Mouse (Mus musculus) midbrain, embryonic 13.5 days (tissue): ENCODE results near the gene 1500011B03Rik. TPM values are rescaled to one million over a fixed set of nuclear protein-coding genes. Genes with fewer than 3 reads are reported as not detected.
A peak's percentile ranks its signal among the peaks of the same experiment; 100 is the strongest.
"Not testable (repeated sequence)": the region's sequence is repeated elsewhere in the genome, so short reads cannot be mapped to it uniquely, and the experiment has no call there.

Experiments
- ATAC-seq: fragments of 200-750 bp; cut with Nextera tagmentation; 2 replicates; pipeline ENCODE4 v1.8.0; 2017; ENCODE audit warnings: mild to moderate bottlenecking, moderate TSS enrichment, moderate library complexity
- H3K27ac ChIP-seq: fragments of 300-500 bp; sonication (generic); 2 replicates; pipeline ENCODE4 v1.5.1; 2015; ENCODE audit warnings: inconsistent platforms, mild to moderate bottlenecking, moderate library complexity
- H3K27me3 ChIP-seq: fragments of 300-500 bp; sonication (generic); 2 replicates; pipeline ENCODE4 v1.6.1; 2015; ENCODE audit warnings: mild to moderate bottlenecking, inconsistent platforms
- H3K36me3 ChIP-seq: fragments of 300-500 bp; sonication (generic); 2 replicates; pipeline ENCODE4 v1.6.1; 2015; ENCODE audit warnings: mild to moderate bottlenecking, inconsistent platforms
- H3K4me1 ChIP-seq: fragments of 300-500 bp; sonication (generic); replicated peaks from 2 replicates; pipeline ENCODE4 v1.6.1; 2015; ENCODE audit warnings: inconsistent platforms
- H3K4me2 ChIP-seq: fragments of 300-500 bp; sonication (generic); replicated peaks from 2 replicates; pipeline ENCODE4 v1.6.1; 2015; ENCODE audit warnings: moderate library complexity, mild to moderate bottlenecking, inconsistent platforms
- H3K4me3 ChIP-seq: fragments of 300-500 bp; sonication (generic); replicated peaks from 2 replicates; pipeline ENCODE4 v1.5.1; 2015; ENCODE audit warnings: mild to moderate bottlenecking, inconsistent platforms
- H3K9ac ChIP-seq: fragments of 300-500 bp; sonication (generic); replicated peaks from 2 replicates; pipeline ENCODE4 v1.6.1; 2015; ENCODE audit warnings: mild to moderate bottlenecking, inconsistent platforms
- H3K9me3 ChIP-seq: fragments of 300-500 bp; sonication (generic); 2 replicates; pipeline ENCODE4 v1.6.1; 2016; ENCODE audit warnings: mild to moderate bottlenecking, inconsistent platforms
- WGBS: fragments of 180-500 bp; shearing (Covaris S2); methylation state at CpG from one replicate; pipeline ENCODE4 v1.1.7; 2015; 5-methylcytosine and 5-hydroxymethylcytosine counted together
- polyA plus RNA-seq: library from polyadenylated mRNA; unstranded; fragments of >200 nt; fragmentation: Nextera tagmentation; extraction: Ambion mirVana; gene quantifications from 2 replicates; pipeline ENCODE4 v1.2.1, GENCODE M21; 2015

1500011B03Rik gene
- polyA plus RNA-seq = 225 and 235 TPM in 2 replicates

DNA sequence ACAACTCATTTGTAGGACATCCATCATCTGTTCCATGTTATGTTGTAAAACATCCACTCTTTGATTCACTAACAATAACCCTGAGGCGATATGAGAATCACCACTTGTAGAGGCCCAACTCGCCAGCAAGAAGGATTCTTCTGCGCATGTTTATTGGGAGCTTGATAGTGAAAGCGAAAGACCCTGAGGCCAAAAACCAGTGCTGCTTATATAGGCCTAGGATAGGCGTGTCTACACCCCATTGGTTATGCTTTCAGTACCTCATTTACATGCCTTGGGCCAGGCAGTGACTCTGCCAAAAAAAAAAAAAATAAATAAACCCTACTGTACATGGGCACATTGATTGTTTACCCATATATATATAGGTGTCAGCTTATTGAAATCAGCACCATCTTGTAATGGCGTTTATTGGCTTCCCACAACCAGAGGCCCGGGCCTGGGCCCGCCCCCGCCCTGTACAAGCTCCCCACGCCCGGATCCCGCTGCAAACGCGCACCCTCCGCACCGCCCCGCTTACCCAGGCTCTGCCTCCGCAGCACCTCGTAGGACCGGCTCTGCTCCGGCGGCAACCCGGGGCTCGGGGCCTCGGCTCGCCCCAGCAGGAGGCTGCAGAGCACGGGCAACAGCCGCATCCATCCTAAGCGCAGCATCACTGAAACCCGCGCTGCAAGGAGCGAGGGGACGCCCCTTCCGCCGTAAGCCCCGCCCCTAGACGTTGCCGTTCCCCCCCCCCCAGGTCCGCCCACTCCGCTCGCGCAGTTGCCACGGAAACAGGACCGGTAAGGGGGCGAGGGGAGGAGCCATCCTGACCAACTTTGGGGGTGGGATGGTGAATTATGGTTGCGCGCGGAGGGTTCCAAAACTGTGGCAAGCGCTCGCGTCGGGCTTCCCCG, at the start of gene 1500011B03Rik:
Gene 1500011B03Rik, minus strand, starts transcription at position 673 of the 893 bp plus-strand sequence.
- WGBS = 7% methylated on average over 53 of the region's 53 CpGs
- Histone ChIP-seq H3K4me2 (peak within 1 kb of the TSS; percentile 64), H3K36me3 (peaks cover 14% of the 10 kb centered on the region; the same call in 1 of the 2 replicates), H3K27me3 (no peaks in the 10 kb centered on the region), H3K4me1 (peaks cover 12% of the 10 kb centered on the region), H3K27ac (peak within 1 kb of the TSS; percentile 86), H3K9ac (peak within 1 kb of the TSS; percentile 88), H3K9me3 (no peaks in the 10 kb centered on the region), H3K4me3 (peak within 1 kb of the TSS; percentile 74)
- peak; percentile 91 for ATAC-seq

DNA sequence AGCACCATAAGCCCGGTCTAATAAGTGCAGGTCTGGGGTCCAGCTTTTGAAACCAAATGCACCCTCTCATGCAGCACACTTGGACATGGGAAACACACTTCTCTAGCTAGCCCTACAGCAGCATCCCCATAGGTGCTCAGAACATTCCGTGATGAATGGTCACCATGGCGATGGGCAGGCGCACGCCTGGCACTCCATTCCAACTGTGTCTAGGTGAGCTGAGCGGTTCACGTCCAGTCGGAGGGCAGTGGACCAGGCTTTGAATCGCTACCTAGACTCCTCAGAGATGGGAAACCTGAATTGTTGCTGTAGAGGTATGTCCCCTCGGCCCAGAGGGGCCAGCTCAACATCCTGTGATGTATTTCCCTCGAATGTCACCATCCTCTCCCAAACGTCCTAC, 42.0 kb upstream of the 1500011B03Rik start:
- H3K4me3 ChIP-seq = no peak overlapping the region
- H3K27ac ChIP-seq = no peak overlapping the region
- no peak overlapping the region for H3K9ac ChIP-seq
- no peaks in the 10 kb centered on the region for H3K27me3 ChIP-seq
- ATAC-seq = no peak
- no peaks in the 10 kb centered on the region for H3K36me3 ChIP-seq
- no peaks in the 10 kb centered on the region for H3K4me1 ChIP-seq
- 89% methylated on average over 12 of the region's 12 CpGs for WGBS
- no peak overlapping the region for H3K4me2 ChIP-seq
- H3K9me3 ChIP-seq = peaks cover 13% of the 10 kb centered on the region

DNA sequence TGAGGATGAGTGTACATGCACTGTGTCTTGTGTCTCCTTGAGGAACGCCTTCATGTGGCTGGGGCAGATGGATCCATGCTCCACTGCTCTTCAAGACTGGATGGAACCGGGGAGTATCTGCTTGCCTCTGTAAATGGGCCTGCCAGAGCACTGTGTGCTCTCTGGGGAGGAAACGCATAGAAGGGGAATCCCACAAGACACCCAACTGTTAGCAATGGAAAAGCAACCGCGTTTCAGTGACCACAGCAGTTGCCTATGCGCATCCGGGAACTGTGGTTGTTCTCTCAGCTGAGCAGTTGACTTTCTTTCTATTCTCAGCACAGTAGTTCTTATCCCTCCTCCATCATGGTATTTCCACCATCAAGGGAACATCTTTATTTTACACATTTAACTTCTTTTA, 41.5 kb upstream of the 1500011B03Rik start:
- H3K4me3 ChIP-seq = no peak overlapping the region
- peaks cover 13% of the 10 kb centered on the region for H3K9me3 ChIP-seq
- H3K4me1 ChIP-seq = no peaks in the 10 kb centered on the region
- WGBS = 76% methylated on average over 7 of the region's 7 CpGs
- no peak overlapping the region for H3K4me2 ChIP-seq
- no peak overlapping the region for H3K27ac ChIP-seq
- no peak for ATAC-seq
- no peaks in the 10 kb centered on the region for H3K27me3 ChIP-seq
- H3K36me3 ChIP-seq = no peaks in the 10 kb centered on the region
- no peak overlapping the region for H3K9ac ChIP-seq

DNA sequence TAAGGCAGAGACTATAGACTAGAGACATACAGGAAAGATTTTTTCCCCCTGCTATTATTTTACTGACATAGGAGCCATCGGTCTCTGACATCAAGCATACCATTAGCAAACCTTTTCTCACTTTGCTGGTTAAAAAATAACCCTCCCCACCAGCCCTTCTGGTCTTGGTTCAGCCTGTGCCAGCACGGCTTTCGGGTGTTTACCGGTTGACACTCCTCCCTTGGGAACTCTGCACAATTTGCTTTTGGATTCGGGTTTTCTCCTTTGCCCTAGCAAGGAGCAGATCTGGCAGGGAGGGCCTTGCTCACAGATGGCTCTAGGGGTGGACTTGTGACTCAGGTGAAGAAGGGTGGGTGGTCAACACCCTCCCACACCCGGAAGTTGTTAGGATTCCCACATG, 38.5 kb upstream of the 1500011B03Rik start:
- H3K27ac ChIP-seq = no peak overlapping the region
- WGBS = 77% methylated on average over 6 of the region's 6 CpGs
- H3K9ac ChIP-seq = no peak overlapping the region
- no peak for ATAC-seq
- 0 out of 2 replicates have a peak, but pooled peaks cover 10% of the 10 kb centered on the region for H3K27me3 ChIP-seq
- no peak overlapping the region for H3K4me2 ChIP-seq
- H3K9me3 ChIP-seq = no peaks in the 10 kb centered on the region
- H3K36me3 ChIP-seq = no peaks in the 10 kb centered on the region
- H3K4me3 ChIP-seq = no peak overlapping the region
- H3K4me1 ChIP-seq = peaks cover 6% of the 10 kb centered on the region

DNA sequence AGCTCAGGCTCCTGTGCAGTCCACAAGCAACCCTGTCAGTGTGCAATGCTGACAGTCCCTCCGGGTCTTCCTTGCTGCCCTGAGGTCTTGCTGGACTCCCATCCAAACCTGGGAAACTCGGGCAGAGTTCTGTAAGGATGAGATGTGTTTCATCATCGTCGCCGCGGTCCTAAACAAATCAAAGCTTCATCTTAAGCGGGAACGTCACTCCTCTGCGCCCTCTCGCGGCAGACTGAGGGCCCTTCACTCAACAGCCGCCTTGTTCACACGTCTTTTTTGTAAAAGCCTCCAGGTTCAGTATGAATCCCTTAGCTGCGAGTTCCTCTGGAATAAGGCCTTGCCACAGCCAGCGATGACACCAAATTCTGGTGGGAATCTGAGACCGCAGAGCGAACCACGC, 36.0 kb upstream of the 1500011B03Rik start:
- WGBS = 4% methylated on average over 18 of the region's 18 CpGs
- Histone ChIP-seq H3K27me3 (0 out of 2 replicates have a peak, but pooled peaks cover 10% of the 10 kb centered on the region), H3K4me3 (peak overlapping the region; percentile 33), H3K36me3 (no peaks in the 10 kb centered on the region), H3K4me1 (peaks cover 6% of the 10 kb centered on the region), H3K9me3 (no peaks in the 10 kb centered on the region), H3K27ac (no peak overlapping the region), H3K4me2 (peak overlapping the region; percentile 60), H3K9ac (peak overlapping the region; percentile 57)
- peak; percentile 81 for ATAC-seq

DNA sequence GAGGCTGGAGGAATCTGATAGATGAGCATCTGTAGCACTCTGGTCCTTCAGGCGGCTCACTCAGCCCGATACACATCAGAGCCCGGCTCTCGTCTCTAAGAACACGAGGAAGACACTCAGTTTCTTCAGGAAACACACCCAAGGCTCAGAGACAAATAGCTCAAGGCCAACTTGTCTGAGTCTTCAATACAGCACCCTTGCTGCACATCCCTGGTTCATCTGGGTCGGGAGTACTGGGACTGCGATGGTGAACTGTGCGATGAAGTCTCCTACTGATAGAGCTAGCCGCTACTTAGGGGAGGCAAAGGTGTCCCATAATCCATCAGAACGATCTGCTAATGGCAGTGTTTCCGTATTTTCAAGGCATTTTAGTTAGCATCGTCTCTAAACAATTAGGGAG, 35.3 kb upstream of the 1500011B03Rik start, which contains the start of gene Gm9936:
Gene Gm9936, minus strand, starts transcription at position 101 of the 400 bp plus-strand sequence.
- no peak within 1 kb of the TSS for H3K27ac ChIP-seq
- 87% methylated on average over 12 of the region's 12 CpGs for WGBS
- H3K9ac ChIP-seq = peak within 1 kb of the TSS; percentile 57
- peaks cover 6% of the 10 kb centered on the region for H3K4me1 ChIP-seq
- H3K36me3 ChIP-seq = no peaks in the 10 kb centered on the region
- no peaks in the 10 kb centered on the region for H3K9me3 ChIP-seq
- H3K4me3 ChIP-seq = peak within 1 kb of the TSS; percentile 33
- peak within 1 kb of the TSS; percentile 60 for H3K4me2 ChIP-seq
- H3K27me3 ChIP-seq = 0 out of 2 replicates have a peak, but pooled peaks cover 10% of the 10 kb centered on the region
- no peak for ATAC-seq

DNA sequence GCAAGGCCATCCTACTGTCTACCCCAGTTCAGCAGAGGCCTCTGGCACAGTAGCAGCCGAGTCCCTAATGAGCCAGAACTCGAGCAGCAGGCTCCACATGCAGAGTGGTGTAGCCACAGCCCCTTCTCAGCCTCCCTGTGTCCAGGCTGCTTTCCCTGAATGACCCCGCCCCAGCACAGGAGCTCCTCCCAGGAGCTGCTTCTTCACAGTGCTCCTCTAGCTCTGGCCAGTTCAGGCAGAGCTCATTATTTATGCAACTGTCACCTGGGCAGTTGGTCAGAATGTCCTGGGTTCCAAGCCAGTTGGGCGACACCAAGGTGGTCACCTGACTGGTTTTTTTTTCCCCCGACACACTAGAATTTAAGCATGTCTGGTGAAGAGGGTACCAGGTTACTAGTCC, 30.1 kb upstream of the 1500011B03Rik start, which contains the start of gene 4930519G04Rik:
Gene 4930519G04Rik, plus strand, starts transcription at position 301 of the 400 bp plus-strand sequence.
- not testable (repeated sequence) for H3K27ac ChIP-seq, H3K4me2 ChIP-seq, H3K9ac ChIP-seq, H3K36me3 ChIP-seq, H3K4me1 ChIP-seq, ATAC-seq, H3K9me3 ChIP-seq, H3K27me3 ChIP-seq, H3K4me3 ChIP-seq
- WGBS = 79% methylated on average over 3 of the region's 5 CpGs

DNA sequence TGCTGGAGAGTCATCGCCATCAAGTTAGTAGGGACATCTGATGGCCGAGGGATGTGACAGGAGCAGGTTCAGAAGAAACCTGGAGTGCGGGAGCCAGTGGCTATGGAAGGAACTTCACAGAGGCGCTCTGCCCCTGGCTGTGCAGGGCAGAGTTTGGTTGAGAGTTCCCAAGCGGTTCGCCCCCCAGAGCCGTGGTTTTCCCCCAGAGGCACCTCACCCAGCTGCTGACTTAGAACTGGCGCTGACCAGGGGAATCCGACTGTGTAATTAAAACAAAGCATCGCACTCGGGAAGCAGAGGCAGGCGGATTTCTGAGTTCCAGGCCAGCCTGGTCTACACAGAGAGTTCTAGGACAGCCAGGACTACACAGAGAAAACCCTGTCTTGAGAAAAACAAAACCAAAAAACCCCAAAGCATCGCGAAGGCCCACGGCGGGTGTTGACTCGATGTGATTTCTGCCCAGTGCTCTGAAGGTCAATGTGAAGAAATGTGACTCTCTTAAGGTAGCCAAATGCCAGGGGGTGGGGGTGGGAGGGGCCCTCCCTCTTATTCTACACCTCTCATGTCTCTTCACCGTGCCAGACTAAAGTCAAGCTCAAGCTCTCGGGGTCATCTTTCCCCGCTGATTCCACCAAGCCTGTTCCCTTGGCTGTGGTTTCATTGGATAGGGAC, 28.4 kb upstream of the 1500011B03Rik start:
- no peak for ATAC-seq

DNA sequence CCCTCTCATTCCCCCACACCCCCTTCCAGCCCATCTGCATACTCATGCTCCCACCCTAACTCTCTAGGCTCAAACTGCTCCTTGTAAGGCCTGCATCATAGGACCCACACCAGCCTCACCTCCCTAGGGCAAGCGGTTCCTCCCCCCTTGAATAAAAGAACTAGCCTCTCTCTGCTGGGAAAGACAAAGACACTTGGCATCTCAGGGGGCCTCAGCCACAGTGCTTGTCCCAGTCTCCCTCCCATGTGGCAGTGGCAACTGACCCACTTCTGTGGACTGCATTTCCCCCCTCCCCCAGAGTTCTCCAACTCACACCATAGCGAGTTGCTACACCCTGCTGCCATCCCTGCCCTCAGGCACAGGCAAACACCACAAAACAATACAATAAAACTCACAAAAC, 21.1 kb upstream of the 1500011B03Rik start:
- 58% methylated on average over 2 of the region's 2 CpGs for WGBS
- peaks cover 11% of the 10 kb centered on the region for H3K4me1 ChIP-seq
- not testable (repeated sequence) for ATAC-seq, H3K36me3 ChIP-seq, H3K4me3 ChIP-seq, H3K27me3 ChIP-seq, H3K27ac ChIP-seq, H3K4me2 ChIP-seq, H3K9me3 ChIP-seq, H3K9ac ChIP-seq

More for the DNA sequence above, 28.4 kb upstream of the 1500011B03Rik start:
- H3K27ac ChIP-seq = no peak overlapping the region
- no peak overlapping the region for H3K9ac ChIP-seq
- H3K4me2 ChIP-seq = no peak overlapping the region
- 83% methylated on average over 20 of the region's 20 CpGs for WGBS
- no peaks in the 10 kb centered on the region for H3K9me3 ChIP-seq
- H3K4me1 ChIP-seq = no peaks in the 10 kb centered on the region
- H3K27me3 ChIP-seq = no peaks in the 10 kb centered on the region
- no peak overlapping the region for H3K4me3 ChIP-seq
- H3K36me3 ChIP-seq = no peaks in the 10 kb centered on the region

DNA sequence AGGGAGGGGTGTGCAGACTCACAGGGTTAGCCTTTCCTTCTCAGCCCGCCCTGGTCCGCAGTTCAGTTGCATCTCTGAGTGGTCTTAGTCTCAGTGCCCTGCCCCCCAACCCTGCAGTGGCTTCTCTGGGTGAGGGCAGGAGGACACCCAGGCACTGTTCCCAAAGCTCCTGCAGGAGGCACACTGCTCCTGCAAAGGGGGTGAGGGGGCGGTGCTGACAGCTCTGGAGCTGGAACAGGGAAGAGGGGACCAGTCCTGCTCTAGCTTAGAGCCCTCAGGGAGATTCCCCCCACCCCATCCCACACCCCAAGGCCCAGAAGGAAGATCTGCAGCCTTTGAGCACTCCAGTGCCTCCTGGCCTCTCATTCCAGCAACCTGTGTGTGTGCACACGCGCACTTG, 19.4 kb upstream of the 1500011B03Rik start:
- ATAC-seq = no peak
- H3K9me3 ChIP-seq = no peaks in the 10 kb centered on the region
- H3K27ac ChIP-seq = no peak overlapping the region
- no peaks in the 10 kb centered on the region for H3K27me3 ChIP-seq
- H3K4me1 ChIP-seq = peaks cover 11% of the 10 kb centered on the region
- no peak overlapping the region for H3K4me3 ChIP-seq
- WGBS = 57% methylated on average over 5 of the region's 5 CpGs
- H3K36me3 ChIP-seq = no peaks in the 10 kb centered on the region
- H3K4me2 ChIP-seq = no peak overlapping the region
- no peak overlapping the region for H3K9ac ChIP-seq

DNA sequence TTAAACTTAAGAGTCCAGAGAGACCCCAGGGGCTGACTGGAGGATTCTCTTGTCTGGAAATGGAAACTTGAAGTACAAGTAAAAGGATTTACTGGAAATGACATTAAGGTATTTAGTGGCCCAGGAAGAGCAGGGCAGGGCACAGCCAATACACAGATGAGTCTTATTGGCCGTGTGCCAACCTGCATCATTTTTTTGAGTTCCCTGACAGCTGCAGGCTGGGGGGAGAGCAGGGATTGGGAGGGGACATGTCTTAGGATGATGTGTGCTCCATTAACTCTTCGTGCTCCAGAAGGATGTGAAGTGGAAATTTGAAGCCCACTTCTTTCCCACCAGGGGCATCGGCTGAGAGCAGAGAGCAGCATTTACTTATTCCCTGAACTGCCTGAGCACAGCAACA, 18.9 kb upstream of the 1500011B03Rik start:
- not testable (repeated sequence) for H3K27me3 ChIP-seq, H3K27ac ChIP-seq, H3K9ac ChIP-seq, H3K36me3 ChIP-seq, H3K4me2 ChIP-seq, H3K4me3 ChIP-seq, H3K9me3 ChIP-seq, ATAC-seq
- 57% methylated on average over 3 of the region's 3 CpGs for WGBS
- H3K4me1 ChIP-seq = peaks cover 11% of the 10 kb centered on the region

DNA sequence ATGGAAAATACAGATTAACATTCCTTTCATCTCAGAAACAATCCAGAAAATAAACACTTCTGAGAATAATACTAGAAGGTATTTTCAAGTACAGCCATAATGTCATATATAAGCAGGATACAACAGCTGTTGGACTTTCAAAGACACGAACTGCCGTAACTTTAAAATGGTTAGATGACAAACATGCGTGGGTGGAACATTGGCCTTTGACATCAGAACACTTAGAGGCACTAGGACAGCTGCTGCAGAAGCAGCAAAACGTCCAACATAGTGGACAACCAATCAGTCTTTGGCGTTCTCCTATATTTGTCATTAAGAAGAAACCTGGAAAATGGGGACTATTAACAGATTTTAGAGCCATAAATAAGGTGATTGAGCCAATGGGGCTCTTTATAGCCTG, 17.2 kb upstream of the 1500011B03Rik start:
- WGBS = 84% methylated on average over 5 of the region's 5 CpGs

More for the DNA sequence above, 17.2 kb upstream of the 1500011B03Rik start:
- not testable (repeated sequence) for H3K27me3 ChIP-seq, H3K4me2 ChIP-seq, H3K36me3 ChIP-seq, H3K27ac ChIP-seq, ATAC-seq, H3K4me3 ChIP-seq, H3K9me3 ChIP-seq, H3K9ac ChIP-seq
- peaks cover 11% of the 10 kb centered on the region for H3K4me1 ChIP-seq
